18 mouse cellular contexts compared by ENCODE assay signal in genomic region chr5:29560667-29561066, GRCm38 (mm10). TPM values are rescaled to one million over a fixed set of nuclear protein-coding genes. Genes with fewer than 3 reads are reported as not detected.
A peak's percentile ranks its signal among the peaks of the same experiment; 100 is the strongest.
DNase-seq lines count a peak whose midpoint lies in the region; ATAC-seq and TF ChIP-seq lines count a peak whose summit lies in the region.
"Had no signal": no experiment of that assay in that cellular context is flagged by ENCODE, and none has a peak within 500 bp of the region (broad histone marks: within the 10 kb centered on the region; RNA-seq: fewer than 3 reads in every experiment).

No protein-coding gene starts in this region.

- H3K27ac ChIP-seq in gastrocnemius, adult 2 months = no peak overlapping the region
- no peak overlapping the region for H3K27ac ChIP-seq in lung, postnatal 0 days (ENCODE audit: low read length)
- H3K27ac ChIP-seq: forebrain, embryonic 13.5 days; hindbrain, embryonic 14.5 days; left cerebral cortex, adult 2 months; limb, embryonic 12.5 days; stomach, embryonic 15.5 days had no signal

- no peaks in the 10 kb centered on the region for H3K9me3 ChIP-seq in lung, postnatal 0 days (ENCODE audit: low read length)
- H3K9me3 ChIP-seq: forebrain, embryonic 13.5 days; limb, embryonic 12.5 days; stomach, embryonic 15.5 days had no signal

- H3K4me1 ChIP-seq in lung, postnatal 0 days (ENCODE audit: insufficient read depth, low read depth, low read length) = no peaks in the 10 kb centered on the region
- H3K4me1 ChIP-seq: forebrain, embryonic 13.5 days; limb, embryonic 12.5 days; stomach, embryonic 15.5 days had no signal

- intact Hi-C loops in gastrocnemius, adult 2 months (cut with DNase I) = loop anchor here (10.0 kb wide), 1 partner anchor 176 kb away; no protein-coding TSS in a partner anchor

- no peak overlapping the region for H3K9ac ChIP-seq in lung, postnatal 0 days (replicated peaks; ENCODE audit: low read depth)
- H3K9ac ChIP-seq: forebrain, embryonic 13.5 days; hindbrain, embryonic 14.5 days; limb, embryonic 12.5 days; stomach, embryonic 15.5 days had no signal

- TF ChIP-seq CTCF in gastrocnemius, adult 2 months (IDR thresholded peaks at IDR 0.05) = peak; percentile 26
- TF ChIP-seq CTCF in lung, postnatal 0 days (IDR thresholded peaks at IDR 0.05) = peak; percentile 11; the same call in 1 of the 2 replicates

- DNase-seq in gastrocnemius, adult 2 months = no peak
- DNase-seq in gastrocnemius, postnatal 10 days = no peak
- no peak for DNase-seq in lung, postnatal 0 days (ENCODE audit: low spot score)
- DNase-seq in lung, postnatal 10 days = no peak
- DNase-seq in ES-CJ7 (ENCODE audit: low read depth, low spot score) = peak; percentile 48
- peak; percentile 38 for DNase-seq in induced T-regulatory cell, adult 2 months (ENCODE audit: low read depth)
- DNase-seq in right cerebral cortex, adult 2 months (ENCODE audit: low spot score in 2 of 2) = no peak
- DNase-seq in spleen, postnatal 4 days (ENCODE audit: low spot score in 2 of 2) = no peak
- DNase-seq: adrenal gland, adult 8-10 months; cerebellum, adult 9-11 months; heart, adult 11 months; kidney, adult 8-10 months had no signal

- 87% methylated on average over 2 of the region's 2 CpGs for WGBS in lung, postnatal 0 days

- no peak for TF ChIP-seq EP300 in lung, postnatal 0 days (IDR thresholded peaks at IDR 0.05)

- H3K4me2 ChIP-seq in lung, postnatal 0 days (replicated peaks; ENCODE audit: low read depth, low read length) = no peak overlapping the region
- H3K4me2 ChIP-seq: forebrain, embryonic 13.5 days; hindbrain, embryonic 14.5 days; limb, embryonic 12.5 days; stomach, embryonic 15.5 days had no signal

- no peaks in the 10 kb centered on the region for H3K36me3 ChIP-seq in lung, postnatal 0 days (ENCODE audit: insufficient read depth, low read length)
- H3K36me3 ChIP-seq: limb, embryonic 12.5 days; stomach, embryonic 15.5 days had no signal

- H3K27me3 ChIP-seq in lung, postnatal 0 days (replicated peaks; ENCODE audit: insufficient read depth, low read length) = no peaks in the 10 kb centered on the region
- H3K27me3 ChIP-seq: limb, embryonic 12.5 days; stomach, embryonic 15.5 days had no signal

- H3K4me3 ChIP-seq in gastrocnemius, adult 2 months = no peak overlapping the region
- no peak overlapping the region for H3K4me3 ChIP-seq in lung, postnatal 0 days (ENCODE audit: low read depth, low read length)
- H3K4me3 ChIP-seq: forebrain, embryonic 13.5 days; left cerebral cortex, adult 2 months; limb, embryonic 12.5 days; megakaryocyte, embryonic 14.5 days; stomach, embryonic 15.5 days had no signal

- ATAC-seq in lung, postnatal 0 days = no peak
- ATAC-seq: forebrain, embryonic 13.5 days had no signal

RNA-seq across cellular contexts. Expression of gene Ube3c, which starts 8.4 kb away (rescaled TPM):
- total RNA-seq in gastrocnemius, adult 2 months (2021) = 10 to 100 TPM; 35.9 to 36.3 TPM
- total RNA-seq in gastrocnemius, postnatal 10 days (2021) = 10 to 100 TPM; 32.7 to 35.0 TPM
- 13.2 and 13.8 TPM in 2 replicates for polyA plus RNA-seq in lung, postnatal 0 days (2015; fragmentation: Nextera tagmentation; extraction: Ambion mirVana)

Comparison
In these comparisons a context has a peak if more than half of its experiments do, and no peak if none do; other contexts are left out.
1. DNase-seq: peak in ES-CJ7 (single experiment) and induced T-regulatory cell, adult 2 months (single experiment); none in gastrocnemius, adult 2 months (single experiment), gastrocnemius, postnatal 10 days (single experiment), lung, postnatal 0 days (single experiment), lung, postnatal 10 days (single experiment), right cerebral cortex, adult 2 months (0 of 2) and spleen, postnatal 4 days (0 of 2).